Mouse (Mus musculus) E14TG2a.4 (cell line): ENCODE data around the gene Zbtb11.

ENCODE experiments used
- CTCF ChIP-seq: conservative IDR thresholded peaks from 2 replicates; pipeline ENCODE4 v1.5.1; 2014; ENCODE audit warnings: low read length
- NANOG ChIP-seq: IDR thresholded peaks from 2 replicates; pipeline ENCODE4 v1.6.1; 2014; ENCODE audit warnings: borderline replicate concordance, low read length, mixed read lengths
- POU5F1 ChIP-seq: IDR thresholded peaks from 2 replicates; pipeline ENCODE4 v1.6.1; 2014; ENCODE audit warnings: low read length, borderline replicate concordance

GRCm38 (mm10) chr16:55964126-55964949 lies 9.3 kb upstream of the Zbtb11 start:
- TF ChIP-seq CTCF = no peak; the same call in 1 of the 2 replicates
- no peak for TF ChIP-seq POU5F1
- no peak for TF ChIP-seq NANOG
